Mouse (Mus musculus) heart, postnatal 0 days (tissue): Measurements from ENCODE around the gene Gnb2.

Source experiments
- CTCF ChIP-seq: IDR thresholded peaks from 2 replicates; pipeline ENCODE4 v1.5.1; 2016; ENCODE audit warnings: antibody characterized with exemption, control low read depth, low read depth
- EP300 ChIP-seq: IDR thresholded peaks from 2 replicates; pipeline ENCODE4 v1.6.1; 2016; ENCODE audit warnings: antibody characterized with exemption, low read depth

DNA sequence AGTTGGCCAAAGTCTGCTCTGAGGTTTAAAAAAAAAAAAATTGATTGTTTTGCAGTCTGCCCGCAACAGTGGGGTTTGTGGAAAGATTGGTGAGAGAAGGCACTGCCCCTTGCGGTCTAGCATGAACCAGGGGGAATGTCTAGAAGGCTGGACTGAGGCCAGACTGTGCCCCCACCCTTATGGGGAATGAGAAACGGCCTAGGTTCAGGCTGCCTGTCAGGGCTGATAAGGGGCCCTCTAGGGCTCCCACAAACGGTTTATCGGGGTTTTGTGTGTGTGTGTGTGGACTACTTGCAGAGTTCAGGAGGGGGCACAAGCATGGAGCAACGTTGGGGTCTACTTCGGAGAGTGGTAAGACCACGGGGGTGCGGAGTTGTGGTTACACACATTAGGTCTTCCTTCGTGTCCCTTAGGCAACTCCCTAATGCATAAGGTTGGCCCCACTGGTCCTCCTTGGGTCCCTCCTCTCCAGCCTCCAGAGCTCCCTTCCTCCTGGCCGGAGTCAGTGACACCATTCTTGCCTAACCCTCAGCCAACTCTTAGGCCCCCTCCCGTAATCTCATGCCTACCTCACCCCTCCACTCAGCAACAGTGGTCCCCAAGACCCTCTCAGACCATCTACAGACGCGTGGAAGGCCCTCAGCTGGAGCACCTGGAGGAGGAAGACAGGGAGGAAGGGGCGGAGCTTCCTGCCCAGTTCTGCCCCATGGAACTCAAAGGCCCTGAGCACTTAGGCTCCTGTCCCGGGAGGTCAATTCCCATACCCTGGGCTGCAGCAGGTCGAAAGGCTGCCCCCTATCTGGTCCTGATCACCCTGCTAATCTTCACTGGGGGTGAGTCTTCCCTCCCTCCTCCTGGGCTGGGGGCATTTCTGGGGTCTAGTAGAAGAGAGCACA lies 37.6 kb upstream of the Gnb2 start:
- TF ChIP-seq CTCF (no peak), EP300 (no peak)
